Mouse (Mus musculus): ENCODE results near the gene AU021092.

GRCm38 (mm10) chr16:5168829-5169228 is 53.3 kb downstream of the AU021092 start:
- TF ChIP-seq CTCF (IDR thresholded peaks at IDR 0.05; ENCODE audit: extremely low read depth, insufficient read length, insufficient replicate concordance, low read depth, low read length) (no peak), POLR2A (IDR thresholded peaks at IDR 0.05; ENCODE audit: low read depth, low read length) (no peak)

Data from small intestine, adult 2 months (tissue).